Comparison of ENCODE assay signal across 28 mouse cellular contexts in the genomic region with DNA sequence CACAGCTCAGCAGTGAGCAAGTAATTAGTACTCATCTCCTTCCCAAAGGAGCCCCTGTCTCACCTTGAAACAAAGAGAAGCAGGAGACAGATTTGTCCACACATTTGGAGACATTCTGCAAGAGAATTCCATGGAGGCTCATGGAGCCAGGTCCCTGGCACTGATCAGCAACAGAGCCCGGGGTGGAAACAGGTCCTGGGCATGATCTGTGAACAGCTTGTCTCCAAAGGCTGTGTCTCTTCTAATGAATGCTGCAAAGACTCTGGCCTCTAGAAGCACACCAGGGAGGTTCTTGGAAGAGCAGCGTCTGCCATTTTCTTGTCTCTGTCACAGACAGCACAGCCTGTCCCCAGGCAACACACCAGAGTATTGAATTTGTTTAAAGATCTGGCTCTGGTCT.
A peak's percentile ranks its signal among the peaks of the same experiment; 100 is the strongest.
DNase-seq lines count a peak whose midpoint lies in the region.
"Had no signal": no experiment of that assay in that cellular context is flagged by ENCODE, and none has a peak within 500 bp of the region (broad histone marks: within the 10 kb centered on the region; RNA-seq: fewer than 3 reads in every experiment).

No protein-coding gene starts in this region.

- H3K27ac ChIP-seq in heart, embryonic 10.5 days, result no peak overlapping the region
- H3K27ac ChIP-seq: embryonic facial prominence, embryonic 10.5 days; embryonic facial prominence, embryonic 13.5 days; forebrain, embryonic 13.5 days; gastrocnemius, adult 2 months; hindbrain, embryonic 10.5 days; hindbrain, embryonic 13.5 days; intestine, embryonic 15.5 days had no signal

- no peaks in the 10 kb centered on the region for H3K27me3 ChIP-seq in heart, embryonic 10.5 days (ENCODE audit: insufficient read depth, poor library complexity, severe bottlenecking)
- H3K27me3 ChIP-seq: CH12.LX; embryonic facial prominence, embryonic 13.5 days; forebrain, embryonic 13.5 days; hindbrain, embryonic 13.5 days; intestine, embryonic 15.5 days had no signal

- peak; percentile 13 to 20 for DNase-seq in cerebellum, postnatal 14 days
- DNase-seq in cerebellum, adult 11 months, result no peak
- DNase-seq in heart, embryonic 10.5 days (ENCODE audit: low spot score), result peak; percentile 63
- no peak for DNase-seq in heart, postnatal 25 days (ENCODE audit: low spot score)
- DNase-seq in layer of hippocampus, postnatal 14 days (ENCODE audit: low spot score in 2 of 2), result peak; percentile 14 to 20
- DNase-seq in layer of hippocampus, adult 18-20 months (ENCODE audit: low spot score in 2 of 2), result no peak
- peak; percentile 9 for DNase-seq in right cerebral cortex, postnatal 4 days
- DNase-seq in right cerebral cortex, postnatal 25 days, result no peak
- DNase-seq: adrenal gland, postnatal 10 days; adrenal gland, postnatal 36 days; B cell, adult 2 months; cerebellum, adult 18-20 months; cerebellum, adult 9-10 months; cerebellum, postnatal 36 days; embryo, embryonic 11 days; gastrocnemius, adult 2 months; gastrocnemius, postnatal 14 days; heart, adult 18-20 months; heart, postnatal 36 days had no signal

- no peaks in the 10 kb centered on the region for H3K9me3 ChIP-seq in heart, embryonic 10.5 days
- H3K9me3 ChIP-seq: embryonic facial prominence, embryonic 10.5 days; embryonic facial prominence, embryonic 13.5 days; forebrain, embryonic 13.5 days; hindbrain, embryonic 10.5 days; hindbrain, embryonic 13.5 days; intestine, embryonic 15.5 days had no signal

- intact Hi-C loops in heart, postnatal 25 days (cut with DNase I), result no loop called here

- no peaks in the 10 kb centered on the region for H3K36me3 ChIP-seq in heart, embryonic 10.5 days
- H3K36me3 ChIP-seq: embryonic facial prominence, embryonic 10.5 days; embryonic facial prominence, embryonic 13.5 days; G1E; hindbrain, embryonic 10.5 days; hindbrain, embryonic 13.5 days; intestine, embryonic 15.5 days had no signal

- no peaks in the 10 kb centered on the region for H3K4me1 ChIP-seq in heart, embryonic 10.5 days
- H3K4me1 ChIP-seq: embryonic facial prominence, embryonic 10.5 days; embryonic facial prominence, embryonic 13.5 days; forebrain, embryonic 13.5 days; hindbrain, embryonic 10.5 days; hindbrain, embryonic 13.5 days; intestine, embryonic 15.5 days had no signal

- no peak overlapping the region for H3K4me3 ChIP-seq in heart, embryonic 10.5 days
- H3K4me3 ChIP-seq: embryonic facial prominence, embryonic 10.5 days; embryonic facial prominence, embryonic 13.5 days; erythroblast, embryonic 14.5 days; forebrain, embryonic 13.5 days; gastrocnemius, adult 2 months; hindbrain, embryonic 10.5 days; hindbrain, embryonic 13.5 days; intestine, embryonic 15.5 days had no signal

- 83% methylated on average over 2 of the region's 2 CpGs for WGBS in heart, embryonic 10.5 days

Comparison
In these comparisons a context has a peak if more than half of its experiments do, and no peak if none do; other contexts are left out.
1. DNase-seq: peak in cerebellum, postnatal 14 days (2 of 2), heart, embryonic 10.5 days (single experiment), layer of hippocampus, postnatal 14 days (2 of 2) and right cerebral cortex, postnatal 4 days (single experiment); none in cerebellum, adult 11 months (single experiment), heart, postnatal 25 days (single experiment), layer of hippocampus, adult 18-20 months (0 of 2) and right cerebral cortex, postnatal 25 days (single experiment).